Mouse (Mus musculus): Measurements from ENCODE around the gene Epha2. TPM values are rescaled to one million over a fixed set of nuclear protein-coding genes. Genes with fewer than 3 reads are reported as not detected.

Gene Epha2
- polyA plus RNA-seq, 1 experiment from 2014 or later: 4.7 TPM

- no peak for ATAC-seq
- no peak overlapping the region for H3K27ac ChIP-seq
- H3K27me3 ChIP-seq: peaks cover 8% of the 10 kb centered on the region
- peaks cover 35% of the 10 kb centered on the region for H3K4me1 ChIP-seq (replicated peaks)
- 91% methylated on average over 1 of the region's 1 CpGs for WGBS
- no peak overlapping the region for H3K4me2 ChIP-seq (replicated peaks)
- H3K9me3 ChIP-seq: no peaks in the 10 kb centered on the region
- no peak overlapping the region for H3K9ac ChIP-seq (replicated peaks)
- no peak overlapping the region for H3K4me3 ChIP-seq (replicated peaks)
- H3K36me3 ChIP-seq: no peaks in the 10 kb centered on the region
Observed at GRCm38 (mm10) chr4:141281578-141281977, 19.5 kb upstream of the Epha2 start.

DNA sequence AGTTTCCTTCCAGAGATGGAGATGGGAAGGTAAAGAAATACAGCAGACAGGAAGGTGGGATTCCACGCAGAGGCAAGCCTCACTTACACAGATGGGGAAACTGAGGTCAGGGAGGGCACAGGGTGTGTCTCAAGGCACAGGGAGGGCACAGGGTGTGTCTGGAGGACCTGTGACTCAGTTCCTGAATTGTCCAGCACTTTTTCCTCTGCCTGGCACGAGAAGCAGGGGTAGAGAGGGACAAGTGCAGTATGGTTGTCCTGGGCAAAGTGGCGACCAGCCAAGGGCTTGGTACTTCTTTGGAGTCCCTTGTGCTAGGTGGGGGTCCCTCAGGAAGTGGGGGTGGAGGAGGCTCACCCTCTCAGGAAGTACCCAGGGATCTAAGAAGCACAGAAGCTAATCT is 19.0 kb upstream of the Epha2 start:
- ATAC-seq: no peak
- 71% methylated on average over 3 of the region's 3 CpGs for WGBS
- Histone ChIP-seq H3K27me3 (peaks cover 14% of the 10 kb centered on the region), H3K9me3 (no peaks in the 10 kb centered on the region), H3K4me2 (replicated peaks) (no peak overlapping the region), H3K27ac (no peak overlapping the region), H3K9ac (replicated peaks) (no peak overlapping the region), H3K36me3 (no peaks in the 10 kb centered on the region), H3K4me1 (replicated peaks) (peaks cover 39% of the 10 kb centered on the region), H3K4me3 (replicated peaks) (no peak overlapping the region)

- H3K9me3 ChIP-seq: no peaks in the 10 kb centered on the region
- no peak for ATAC-seq
- no peaks in the 10 kb centered on the region for H3K36me3 ChIP-seq
- WGBS: 51% methylated on average over 5 of the region's 5 CpGs
- H3K4me1 ChIP-seq (replicated peaks): peaks cover 45% of the 10 kb centered on the region
- H3K27ac ChIP-seq: no peak overlapping the region
- H3K4me3 ChIP-seq (replicated peaks): no peak overlapping the region
- no peak overlapping the region for H3K4me2 ChIP-seq (replicated peaks)
- H3K9ac ChIP-seq (replicated peaks): no peak overlapping the region
- H3K27me3 ChIP-seq: peaks cover 19% of the 10 kb centered on the region
Observed at GRCm38 (mm10) chr4:141282623-141283022, 18.4 kb upstream of the Epha2 start.

GRCm38 (mm10) chr4:141283176-141283878 is 17.7 kb upstream of the Epha2 start:
- no peak overlapping the region for H3K27ac ChIP-seq
- ATAC-seq: no peak

GRCm38 (mm10) chr4:141283879-141284411 is 17.1 kb upstream of the Epha2 start:
- H3K27me3 ChIP-seq: peaks cover 30% of the 10 kb centered on the region
- no peak overlapping the region for H3K4me2 ChIP-seq (replicated peaks)
- WGBS: 20% methylated on average over 8 of the region's 8 CpGs
- no peaks in the 10 kb centered on the region for H3K9me3 ChIP-seq
- H3K9ac ChIP-seq (replicated peaks): no peak overlapping the region
- no peak overlapping the region for H3K27ac ChIP-seq
- peaks cover 44% of the 10 kb centered on the region for H3K4me1 ChIP-seq (replicated peaks)
- H3K4me3 ChIP-seq (replicated peaks): no peak overlapping the region
- 0 out of 2 replicates have a peak, but pooled peaks have one; percentile 5 for ATAC-seq
- H3K36me3 ChIP-seq: no peaks in the 10 kb centered on the region

More at GRCm38 (mm10) chr4:141283176-141283878, 17.7 kb upstream of the Epha2 start:
- H3K36me3 ChIP-seq: no peaks in the 10 kb centered on the region
- 61% methylated on average over 12 of the region's 12 CpGs for WGBS
- H3K9me3 ChIP-seq: no peaks in the 10 kb centered on the region
- no peak overlapping the region for H3K4me2 ChIP-seq (replicated peaks)
- H3K27me3 ChIP-seq: peaks cover 25% of the 10 kb centered on the region
- H3K4me3 ChIP-seq (replicated peaks): no peak overlapping the region
- H3K9ac ChIP-seq (replicated peaks): no peak overlapping the region
- peaks cover 46% of the 10 kb centered on the region for H3K4me1 ChIP-seq (replicated peaks)

DNA sequence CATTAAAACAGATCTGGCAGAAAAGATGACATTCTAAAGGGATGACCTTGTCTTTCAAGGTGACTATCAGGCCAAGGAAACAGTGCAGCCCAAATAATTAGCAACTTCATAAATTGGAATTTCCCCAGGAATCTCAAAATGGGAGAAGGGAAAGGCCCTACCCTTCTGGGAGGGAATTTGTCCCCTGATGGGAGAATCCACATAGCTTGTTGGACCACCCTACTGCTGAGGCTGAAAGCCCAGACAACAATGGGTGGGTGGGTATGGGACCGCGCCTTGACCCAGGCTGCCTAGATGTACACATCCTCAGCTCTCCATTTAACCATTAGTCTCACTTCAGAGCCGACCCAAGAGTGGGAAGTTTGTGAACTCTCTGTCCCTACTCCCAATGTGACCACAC is 16.6 kb upstream of the Epha2 start:
- ATAC-seq: no peak
- Histone ChIP-seq H3K4me3 (replicated peaks) (no peak overlapping the region), H3K27me3 (peaks cover 35% of the 10 kb centered on the region), H3K9ac (replicated peaks) (no peak overlapping the region), H3K4me1 (replicated peaks) (peaks cover 39% of the 10 kb centered on the region), H3K4me2 (replicated peaks) (no peak overlapping the region), H3K9me3 (no peaks in the 10 kb centered on the region), H3K36me3 (no peaks in the 10 kb centered on the region), H3K27ac (no peak overlapping the region)
- 71% methylated on average over 3 of the region's 3 CpGs for WGBS

DNA sequence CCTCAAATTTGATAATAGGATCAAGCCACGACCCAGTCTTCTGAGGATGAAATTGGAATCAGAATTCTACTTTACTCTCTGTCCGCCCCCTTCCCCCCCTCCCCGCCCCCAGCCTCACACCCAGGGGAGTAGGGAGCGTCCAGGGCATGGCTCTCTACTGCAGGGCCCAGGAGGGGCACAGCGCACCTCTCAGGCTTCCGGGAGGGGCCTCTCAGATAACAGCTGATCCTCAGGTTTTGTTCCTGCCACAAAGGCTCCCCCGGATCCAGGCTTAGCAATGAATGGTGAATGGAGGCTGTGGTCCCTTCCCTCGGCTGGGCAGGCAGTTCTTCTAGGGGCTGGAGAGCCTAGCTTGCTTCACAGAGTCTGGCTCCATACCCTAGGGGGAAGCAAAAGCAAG is 15.9 kb upstream of the Epha2 start:
- peaks cover 38% of the 10 kb centered on the region for H3K4me1 ChIP-seq (replicated peaks)
- 6% methylated on average over 8 of the region's 8 CpGs for WGBS
- ATAC-seq: no peak
- H3K9ac ChIP-seq (replicated peaks): no peak overlapping the region
- no peak overlapping the region for H3K4me2 ChIP-seq (replicated peaks)
- no peaks in the 10 kb centered on the region for H3K9me3 ChIP-seq
- no peaks in the 10 kb centered on the region for H3K36me3 ChIP-seq
- peaks cover 41% of the 10 kb centered on the region for H3K27me3 ChIP-seq
- H3K27ac ChIP-seq: no peak overlapping the region
- no peak overlapping the region for H3K4me3 ChIP-seq (replicated peaks)

DNA sequence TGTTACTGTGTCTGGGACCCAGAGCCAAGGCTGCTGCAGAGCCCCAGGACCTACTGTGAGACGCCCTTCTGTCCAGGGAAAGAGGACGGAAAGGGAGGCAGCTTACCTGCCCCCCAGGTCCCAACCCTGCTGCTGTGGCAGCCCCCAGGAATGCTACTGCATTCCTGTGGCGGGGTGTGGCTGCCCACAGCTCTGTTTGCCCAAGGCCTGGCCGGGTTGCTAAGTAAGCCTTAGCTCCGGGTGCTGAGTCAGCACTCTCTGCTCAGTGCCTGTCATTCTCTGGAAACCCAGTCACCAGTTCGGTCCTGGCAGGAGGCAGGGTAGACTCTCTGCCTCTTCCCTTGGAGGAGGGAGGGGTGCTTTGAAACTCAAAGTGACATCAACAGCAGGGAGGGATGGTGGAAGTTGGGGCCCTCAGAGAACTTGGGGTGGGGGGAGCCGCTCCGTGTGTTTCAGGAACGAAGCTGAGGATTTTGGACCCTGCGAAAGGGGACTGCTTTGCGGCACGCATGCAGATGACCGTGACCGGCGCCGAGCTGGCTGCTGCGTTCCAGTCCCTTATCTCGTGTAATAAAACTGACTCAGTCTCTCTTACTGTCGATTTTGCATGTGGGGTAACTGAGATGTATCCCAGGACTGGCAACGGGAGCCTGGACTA is 14.1 kb upstream of the Epha2 start:
- H3K27me3 ChIP-seq: peaks cover 48% of the 10 kb centered on the region
- H3K9ac ChIP-seq (replicated peaks): peak overlapping the region; percentile 32; the same call in 1 of the 2 replicates
- no peak overlapping the region for H3K4me3 ChIP-seq (replicated peaks)
- WGBS: 12% methylated on average over 20 of the region's 20 CpGs
- H3K4me2 ChIP-seq (replicated peaks): peak overlapping the region; percentile 20; the same call in 1 of the 2 replicates
- H3K4me1 ChIP-seq (replicated peaks): peaks cover 48% of the 10 kb centered on the region
- H3K36me3 ChIP-seq: no peaks in the 10 kb centered on the region
- H3K9me3 ChIP-seq: no peaks in the 10 kb centered on the region
- ATAC-seq: 0 out of 2 replicates have a peak, but pooled peaks have one; percentile 28
- H3K27ac ChIP-seq: no peak overlapping the region

GRCm38 (mm10) chr4:141287518-141288004 is 13.5 kb upstream of the Epha2 start:
- no peaks in the 10 kb centered on the region for H3K36me3 ChIP-seq
- ATAC-seq: no peak
- no peak overlapping the region for H3K27ac ChIP-seq
- no peak overlapping the region for H3K4me3 ChIP-seq (replicated peaks)
- peak overlapping the region; percentile 20; the same call in 1 of the 2 replicates for H3K4me2 ChIP-seq (replicated peaks)
- H3K9ac ChIP-seq (replicated peaks): no peak overlapping the region
- WGBS: 19% methylated on average over 15 of the region's 15 CpGs
- peaks cover 49% of the 10 kb centered on the region for H3K4me1 ChIP-seq (replicated peaks)
- H3K9me3 ChIP-seq: no peaks in the 10 kb centered on the region
- peaks cover 53% of the 10 kb centered on the region for H3K27me3 ChIP-seq

DNA sequence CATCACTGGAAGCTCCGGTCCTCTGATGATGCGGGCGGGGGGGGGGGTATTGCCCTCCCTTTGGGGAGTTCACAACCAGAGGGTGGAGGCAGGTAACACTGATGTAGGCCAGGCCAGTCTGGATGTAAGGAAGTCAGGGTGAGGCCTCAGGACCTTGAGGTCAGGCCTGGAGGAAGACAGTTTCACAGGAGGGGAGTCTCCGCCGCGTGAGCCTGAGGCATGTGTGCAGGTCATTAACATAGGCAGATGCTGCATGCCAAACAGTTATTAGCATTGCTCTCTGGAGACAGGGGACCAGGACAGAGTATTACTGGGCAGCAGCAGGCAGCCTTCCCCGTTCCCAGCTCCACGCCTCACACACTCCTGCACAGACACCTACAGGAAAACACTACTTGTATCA is 12.9 kb upstream of the Epha2 start:
- 34% methylated on average over 8 of the region's 8 CpGs for WGBS

DNA sequence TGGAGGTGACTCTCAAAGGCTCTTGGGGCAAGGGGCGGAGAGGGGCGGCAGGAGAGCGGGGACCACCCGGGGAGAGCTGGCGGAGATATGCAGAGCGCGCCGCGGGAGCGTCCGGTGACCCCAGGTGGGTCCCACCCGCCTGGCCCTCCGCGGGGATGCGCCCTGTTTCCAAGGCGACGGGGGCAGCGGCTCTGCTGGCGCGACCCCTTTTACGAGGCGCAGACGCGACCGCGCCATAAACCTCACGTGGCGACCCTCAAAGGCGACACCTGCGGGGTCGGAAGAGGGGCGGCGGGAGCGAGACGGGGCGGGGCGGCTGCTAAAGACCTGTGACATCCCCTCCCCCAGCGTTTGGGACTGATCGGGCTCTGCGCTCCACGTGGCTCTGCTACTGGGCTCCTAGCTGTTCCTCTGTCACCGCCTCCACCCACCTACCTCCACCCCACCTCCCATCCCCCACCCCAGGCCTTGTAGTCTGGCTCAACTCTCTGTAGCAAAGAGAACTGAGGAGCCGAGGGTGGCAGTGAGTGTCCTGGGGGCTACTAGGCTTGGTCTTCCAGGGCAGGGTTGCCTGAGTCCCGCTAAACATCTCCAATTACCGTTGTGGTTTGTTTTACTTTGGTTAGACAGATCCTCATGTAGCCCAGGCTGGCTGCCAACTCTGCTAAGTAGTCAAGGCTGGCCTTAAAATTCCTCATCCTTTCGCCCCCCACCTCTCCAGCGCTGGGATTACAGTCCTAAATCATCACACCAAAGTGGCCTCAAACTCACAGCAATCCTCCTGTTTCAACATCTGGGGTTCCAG is 9.3 kb upstream of the Epha2 start:
- peak overlapping the region; percentile 75 for H3K4me2 ChIP-seq (replicated peaks)
- H3K4me3 ChIP-seq (replicated peaks): peak overlapping the region; percentile 34
- H3K27ac ChIP-seq: no peak overlapping the region
- peaks cover 44% of the 10 kb centered on the region for H3K4me1 ChIP-seq (replicated peaks)
- peak overlapping the region; percentile 55 for H3K9ac ChIP-seq (replicated peaks)
- H3K9me3 ChIP-seq: no peaks in the 10 kb centered on the region
- WGBS: 1% methylated on average over 47 of the region's 47 CpGs
- no peaks in the 10 kb centered on the region for H3K36me3 ChIP-seq
- ATAC-seq: no peak
- H3K27me3 ChIP-seq: peaks cover 84% of the 10 kb centered on the region

More for the DNA sequence above, 12.9 kb upstream of the Epha2 start:
- Histone ChIP-seq H3K36me3 (no peaks in the 10 kb centered on the region), H3K4me3 (replicated peaks) (no peak overlapping the region), H3K9me3 (no peaks in the 10 kb centered on the region), H3K27ac (no peak overlapping the region), H3K27me3 (peaks cover 59% of the 10 kb centered on the region), H3K4me1 (replicated peaks) (peaks cover 49% of the 10 kb centered on the region), H3K9ac (replicated peaks) (no peak overlapping the region), H3K4me2 (replicated peaks) (no peak overlapping the region)
- ATAC-seq: peak; percentile 29; the same call in 1 of the 2 replicates

All from midbrain, embryonic 13.5 days (tissue).